Mouse (Mus musculus) cerebellum, postnatal 36 days (tissue): ENCODE results near the gene Arhgap23.

Source experiments
- DNase-seq, 2 experiments: peaks; one replicate each; pipeline ENCODE4 v3.0.0; 2021 to 2022; ENCODE audit warnings: mixed read lengths in 2 of 2

The Arhgap23 gene

DNA sequence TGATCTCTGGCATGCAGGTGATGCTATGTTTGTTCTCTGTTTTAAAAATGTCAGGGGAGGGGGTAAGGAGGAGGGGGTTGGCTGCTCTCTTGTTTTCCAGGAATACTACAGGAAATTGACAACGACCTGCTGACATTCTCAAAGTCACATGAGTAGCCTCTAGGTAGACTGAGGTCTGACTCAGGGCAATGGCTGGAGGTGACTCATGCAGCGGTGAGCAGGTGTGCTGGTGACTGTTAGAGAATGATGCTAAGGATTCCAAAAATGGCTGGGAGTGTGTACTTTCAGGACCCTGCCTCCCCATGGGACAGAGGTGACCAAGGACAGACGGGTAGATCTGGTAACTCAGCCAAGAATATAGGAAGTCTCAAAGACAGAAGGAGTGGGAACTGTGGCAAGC lies 92.9 kb downstream of the Arhgap23 start:
- DNase-seq, result no peak

DNA sequence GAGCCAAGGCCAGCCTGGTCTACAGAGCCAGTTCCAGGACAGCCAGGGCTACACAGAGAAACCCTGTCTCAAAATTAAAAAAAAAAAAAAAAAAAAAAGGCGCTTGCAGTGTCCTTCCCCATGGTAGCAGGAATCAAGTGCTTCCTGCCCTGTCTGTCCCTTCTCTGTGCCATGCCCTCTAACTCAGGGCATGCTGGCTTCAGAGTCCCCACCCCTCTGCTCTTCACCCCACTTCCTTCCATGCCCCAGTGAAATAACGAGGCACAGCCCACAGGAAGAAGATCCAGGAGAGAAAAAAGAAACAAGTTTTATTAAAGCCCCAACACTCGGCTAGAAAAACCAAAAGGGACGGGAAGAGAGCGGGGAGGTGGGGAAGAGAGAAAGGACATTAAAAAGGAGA lies 93.7 kb downstream of the Arhgap23 start:
- DNase-seq, result no peak

DNA sequence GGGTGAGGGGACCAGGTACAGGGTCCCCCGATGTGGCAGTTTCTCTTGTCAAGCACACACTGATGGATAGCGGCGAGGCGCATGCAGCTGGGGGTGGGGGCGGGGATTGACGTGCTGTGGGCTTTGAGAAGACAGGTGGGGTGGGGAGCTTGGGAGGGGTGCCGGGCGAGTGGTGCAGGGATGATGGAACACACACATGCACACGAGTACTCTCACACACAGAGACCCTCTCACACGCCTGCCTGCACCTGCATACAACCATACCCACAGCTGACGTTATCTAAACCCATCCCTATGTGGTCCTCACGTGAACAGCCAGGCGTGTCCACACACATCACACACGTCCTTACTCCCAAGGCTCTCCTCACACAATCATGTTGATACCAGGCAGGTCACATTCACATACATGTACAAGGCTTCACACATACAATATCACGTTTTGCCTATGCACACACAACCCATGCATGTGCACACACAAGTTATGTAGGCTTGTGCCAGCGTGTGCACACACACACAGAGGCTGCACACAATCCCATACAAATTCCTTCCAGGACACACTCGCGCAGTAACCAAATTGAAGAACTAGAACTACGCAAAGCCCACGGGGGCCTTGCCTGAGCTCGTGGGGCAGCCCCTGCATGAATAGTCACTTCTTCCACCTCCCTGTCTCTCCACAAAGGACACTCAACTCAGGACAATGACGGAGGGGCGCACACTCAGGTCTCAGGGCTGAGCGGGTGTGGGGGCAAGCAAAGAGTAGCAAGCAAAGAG lies 94.6 kb downstream of the Arhgap23 start:
- DNase-seq, result no peak

DNA sequence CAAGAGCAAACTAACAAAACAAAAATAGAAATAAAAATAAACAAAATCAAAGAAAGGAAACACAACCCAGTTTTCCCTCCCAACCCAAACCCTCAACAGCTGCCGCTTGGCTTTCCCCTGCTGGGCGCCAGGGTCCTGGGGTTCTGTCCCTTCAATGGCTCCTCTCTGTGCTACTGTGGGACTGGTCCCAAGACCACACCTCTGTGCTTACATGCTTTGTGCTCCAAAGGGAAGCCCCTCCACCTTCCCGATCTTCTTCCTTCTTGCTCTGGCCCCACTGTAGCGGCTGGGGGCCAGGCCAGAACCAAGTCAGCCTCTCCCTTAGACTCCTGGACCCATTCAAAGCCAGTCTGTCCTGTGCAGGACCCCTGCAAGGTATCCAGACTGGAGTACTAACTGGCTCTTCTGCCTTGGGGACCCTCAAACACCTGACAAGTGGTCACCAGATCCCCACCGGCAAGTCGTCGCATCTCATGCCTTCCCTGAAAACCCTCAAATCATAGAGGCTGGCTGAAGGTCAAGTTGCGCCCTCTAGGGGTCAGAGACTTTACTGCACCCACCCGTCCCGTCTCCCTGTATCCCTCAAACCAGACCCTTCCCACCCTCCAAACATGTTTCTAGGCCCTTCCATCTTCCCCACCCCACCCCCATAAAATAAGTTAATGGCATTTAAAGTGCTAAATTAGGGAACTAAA lies 95.8 kb downstream of the Arhgap23 start:
- peak; percentile 83 to 85 for DNase-seq

DNA sequence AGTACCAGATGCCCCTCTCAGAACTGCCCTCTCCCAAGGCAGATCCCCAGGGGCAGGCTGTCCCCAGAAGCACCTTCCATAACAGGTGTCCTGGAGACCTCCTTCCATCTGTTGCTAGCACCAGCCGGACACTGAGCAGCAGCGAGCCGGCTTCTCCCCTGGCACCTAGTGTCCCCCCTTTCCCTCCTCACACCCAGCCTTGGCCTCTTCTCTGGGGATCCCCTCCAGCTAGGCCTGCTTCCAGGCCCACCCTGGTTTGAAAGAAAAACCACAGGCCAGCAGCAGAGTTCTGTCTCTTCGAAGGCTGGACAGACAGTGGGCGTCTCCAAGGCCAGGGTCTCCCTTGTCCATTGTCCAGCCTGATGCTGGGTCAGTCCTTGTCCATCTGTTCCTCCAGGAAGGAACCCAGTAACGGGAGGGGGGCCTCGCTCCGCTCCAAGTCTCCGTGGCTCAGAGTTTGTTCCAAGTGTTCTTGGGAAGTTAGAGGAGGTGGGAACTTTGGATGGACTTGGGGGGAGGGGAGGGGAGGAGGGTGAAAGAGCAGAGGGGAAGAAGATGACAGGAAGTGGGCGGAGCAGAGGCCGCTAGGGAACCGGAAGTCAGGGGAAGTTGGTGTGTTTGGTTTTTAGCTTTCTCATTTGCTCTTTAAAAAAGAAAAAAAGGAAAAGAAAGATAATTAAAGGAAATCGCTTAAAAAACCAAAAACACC lies 96.5 kb downstream of the Arhgap23 start:
- no peak for DNase-seq

DNA sequence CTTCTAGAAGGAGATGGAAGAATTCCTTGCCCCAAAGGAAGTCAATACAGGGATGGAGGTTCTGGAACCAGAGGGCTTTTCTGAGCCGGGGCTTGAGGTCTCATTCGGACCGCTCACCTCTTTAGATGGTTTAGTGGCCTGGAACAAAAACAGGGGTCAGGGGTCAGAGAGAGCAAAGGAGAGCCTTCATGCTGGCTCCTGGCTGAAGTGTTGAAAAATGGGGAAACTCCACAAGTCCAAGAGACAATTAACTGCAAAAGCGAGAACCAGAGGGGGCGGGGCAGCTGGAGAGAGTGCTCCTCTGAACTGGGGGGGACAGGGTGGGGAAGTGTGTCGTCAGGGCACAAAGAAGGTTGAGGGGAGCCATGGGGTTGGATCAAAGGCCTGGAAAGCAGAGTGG lies 97.2 kb downstream of the Arhgap23 start:
- DNase-seq, result no peak

DNA sequence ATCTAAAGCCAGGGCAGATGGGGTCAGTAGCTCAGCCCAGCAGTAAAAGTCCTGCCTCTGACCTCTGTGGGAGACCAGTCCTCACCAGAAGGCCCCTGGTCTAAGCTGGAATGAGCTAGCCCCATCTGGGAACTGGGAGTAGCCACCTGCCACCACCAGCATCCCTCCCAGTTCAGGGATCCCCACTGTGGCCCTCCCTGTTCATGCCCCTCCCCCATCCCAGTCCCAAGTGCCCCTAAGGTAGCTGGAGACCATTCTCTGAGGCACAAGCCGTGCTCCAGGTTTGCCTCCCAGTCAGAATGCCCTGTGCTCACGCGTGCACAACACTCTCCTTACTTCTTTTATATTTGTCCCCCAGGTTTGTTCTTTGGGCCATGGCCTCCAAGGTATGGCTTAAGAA lies 97.7 kb downstream of the Arhgap23 start:
- no peak for DNase-seq

DNA sequence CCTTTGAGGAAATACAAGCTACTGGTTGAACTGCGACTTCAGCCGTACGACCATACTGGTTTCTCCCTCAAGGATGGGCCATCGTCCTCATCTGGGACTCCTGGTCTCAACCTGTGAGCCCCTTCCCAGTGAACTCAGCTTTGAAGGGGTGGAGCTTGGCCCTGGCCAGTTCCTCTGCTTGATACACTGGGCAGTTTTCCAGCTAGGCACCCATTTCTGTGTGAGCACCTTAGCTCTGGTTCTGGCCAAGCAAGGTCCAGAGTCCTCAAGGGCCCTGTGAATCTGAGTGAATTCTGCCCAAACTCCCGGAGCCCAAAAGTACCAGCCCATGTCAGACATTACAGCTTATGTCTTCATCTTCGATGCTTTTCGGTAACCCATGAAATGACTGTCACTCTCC lies 105.2 kb downstream of the Arhgap23 start:
- no peak for DNase-seq

DNA sequence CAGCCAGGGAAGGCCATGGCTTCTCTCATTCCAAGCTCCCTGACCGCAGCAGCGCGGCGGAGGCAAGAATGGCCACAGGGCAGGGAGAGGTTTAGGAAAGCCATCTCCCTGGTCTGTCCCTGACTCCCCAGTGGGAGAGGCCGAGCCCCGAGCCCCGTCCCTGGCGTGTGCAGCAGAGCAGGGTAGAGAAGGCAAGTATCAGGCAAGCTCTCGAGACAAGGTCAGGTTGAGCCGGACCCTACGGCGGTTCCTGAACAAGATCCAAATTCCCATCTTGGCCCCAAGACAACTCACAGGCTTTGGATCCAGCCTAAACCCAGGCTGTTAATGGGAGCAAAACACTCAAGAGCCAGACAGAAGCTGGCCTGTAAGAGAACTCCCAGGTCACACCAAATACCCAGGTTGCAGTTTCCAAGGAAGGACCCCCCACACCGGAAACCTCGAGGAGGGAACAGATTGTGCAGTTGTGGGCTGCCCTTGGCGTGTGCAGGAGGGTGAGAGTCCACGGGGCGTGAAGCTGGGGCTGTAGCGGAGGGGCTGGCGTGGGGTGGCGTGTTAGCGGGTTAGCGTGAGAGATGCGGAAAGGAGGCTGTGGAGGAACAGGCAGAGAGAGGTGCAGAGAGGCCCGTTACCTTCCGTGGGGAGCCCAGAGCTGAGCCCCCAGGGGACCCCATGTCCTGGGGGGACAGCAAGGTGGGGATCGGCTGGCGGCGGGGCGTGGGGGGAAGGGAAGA lies 106.6 kb downstream of the Arhgap23 start:
- DNase-seq, result no peak

DNA sequence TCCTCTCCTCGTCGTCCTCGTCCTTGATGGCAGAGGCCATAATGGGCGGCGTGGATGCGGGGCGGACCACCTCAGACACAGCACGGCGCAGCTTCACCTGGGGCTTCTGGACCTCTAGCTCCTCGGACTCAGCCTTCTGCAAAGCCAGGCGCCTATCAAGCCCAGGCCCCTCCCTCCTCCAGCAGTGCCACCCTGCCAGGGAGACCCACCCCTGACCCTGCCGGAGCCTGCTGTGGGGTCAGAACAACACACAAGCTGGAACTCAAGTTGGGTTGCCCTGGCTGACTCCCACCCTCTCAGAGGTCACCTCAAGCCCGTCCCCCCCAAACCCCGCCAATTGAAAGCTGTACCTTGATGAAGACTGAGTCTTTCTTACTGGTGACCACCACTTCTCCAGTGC lies 107.8 kb downstream of the Arhgap23 start:
- no peak for DNase-seq

DNA sequence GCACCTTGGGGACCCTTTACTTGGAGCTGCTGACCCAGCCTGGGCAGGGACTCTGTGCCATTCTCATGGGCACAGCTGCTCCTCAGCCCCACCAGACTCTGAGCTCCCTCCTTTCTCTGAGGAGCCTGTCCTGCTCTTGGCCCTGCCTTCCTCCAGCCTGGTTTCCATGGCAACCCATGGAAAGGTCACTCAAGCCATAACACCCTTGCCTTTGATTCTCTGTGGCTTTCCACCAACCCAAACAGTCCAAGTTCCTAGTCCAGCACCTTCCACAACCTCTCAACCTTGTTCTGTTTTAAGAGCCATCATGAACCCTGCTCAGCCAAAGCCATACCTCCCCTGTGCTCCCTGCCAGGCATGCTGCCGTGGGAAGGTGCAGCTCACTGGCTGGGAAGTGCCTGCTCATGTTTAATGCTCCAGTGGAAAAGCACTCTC lies 108.5 kb downstream of the Arhgap23 start:
- DNase-seq, result peak in 1 of 2 experiments; percentile 58

DNA sequence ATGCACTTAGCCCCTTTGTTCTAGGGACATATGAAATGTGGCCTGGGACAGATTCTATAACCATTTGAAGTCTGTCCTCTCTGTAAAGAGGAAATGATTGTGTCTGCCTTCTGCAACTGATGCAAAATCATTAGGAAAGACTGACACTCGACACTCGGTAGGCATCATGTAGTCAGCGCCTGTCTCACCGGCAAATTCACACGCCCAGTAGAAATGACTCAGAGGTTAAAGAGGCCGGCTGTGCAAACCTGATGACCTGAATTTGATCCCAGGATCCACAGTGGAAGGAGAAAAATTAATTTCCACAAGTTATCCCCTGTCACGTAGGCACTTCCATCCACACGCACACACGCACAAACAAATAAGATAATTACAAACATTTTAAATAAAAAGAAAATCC lies 109.0 kb downstream of the Arhgap23 start:
- DNase-seq, result no peak

DNA sequence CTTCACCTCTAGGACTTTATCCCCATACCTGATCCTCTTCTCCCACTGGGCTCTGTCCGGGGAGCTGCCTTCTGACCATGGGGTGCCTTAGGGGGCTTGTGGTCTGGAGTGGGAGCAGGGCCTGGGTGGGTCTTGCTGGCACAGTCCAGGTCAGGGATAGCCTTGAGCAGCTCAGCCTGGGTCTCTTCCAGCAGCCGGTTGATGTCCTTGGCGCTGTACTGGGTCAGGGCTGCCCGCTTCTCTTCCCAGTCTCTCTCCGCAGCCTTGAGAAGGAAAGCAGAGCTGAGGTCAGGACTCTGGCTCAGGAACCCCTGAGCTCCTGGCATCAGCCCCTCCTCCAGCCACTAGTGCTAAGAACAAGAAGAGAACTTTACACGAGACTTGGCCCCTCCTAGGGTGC lies 110.0 kb downstream of the Arhgap23 start:
- no peak for DNase-seq

DNA sequence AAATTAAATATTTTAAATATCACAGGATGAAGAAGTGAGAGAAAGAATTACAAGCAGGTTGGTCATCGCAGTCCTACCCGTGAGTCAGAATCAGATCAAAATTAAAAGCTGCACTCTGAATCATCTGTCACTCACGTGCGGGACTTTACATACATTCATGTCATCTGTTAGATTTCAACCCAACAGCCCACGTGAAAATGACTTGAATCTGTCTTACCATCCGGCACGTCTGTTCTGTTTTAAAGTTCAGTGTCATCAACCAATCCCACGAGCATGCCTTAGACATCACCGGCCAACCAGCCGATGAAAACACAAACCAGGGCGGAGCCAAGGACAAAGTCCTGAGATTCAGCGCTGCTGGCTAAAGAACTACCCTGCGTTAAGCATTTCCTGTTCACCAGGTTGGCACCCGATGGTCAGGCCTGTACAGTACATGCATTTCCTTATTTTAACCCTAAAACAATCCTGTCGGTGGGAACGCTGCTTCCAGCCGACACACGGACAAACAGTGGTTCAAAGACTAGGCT lies 113.0 kb downstream of the Arhgap23 start:
- no peak for DNase-seq

DNA sequence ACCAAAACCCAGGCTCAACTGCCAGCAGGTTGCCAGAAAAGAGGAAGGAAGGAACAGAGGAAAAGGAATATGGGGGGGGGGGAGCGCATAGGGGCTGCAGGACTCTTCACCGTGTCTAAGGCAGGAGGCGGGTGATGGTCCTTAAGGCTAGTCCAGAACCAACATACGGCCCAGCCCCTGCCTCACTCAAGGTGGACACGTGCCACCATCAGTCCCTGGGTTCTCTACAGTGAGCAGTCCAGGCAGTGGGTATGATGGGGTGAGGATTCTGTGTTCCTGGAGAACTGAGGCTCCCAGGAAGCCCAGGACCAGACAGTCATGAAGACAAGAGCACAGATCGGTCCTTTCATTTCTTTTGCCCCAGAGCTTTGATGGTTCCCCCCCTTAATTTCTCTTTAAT lies 114.7 kb downstream of the Arhgap23 start:
- DNase-seq, result no peak

DNA sequence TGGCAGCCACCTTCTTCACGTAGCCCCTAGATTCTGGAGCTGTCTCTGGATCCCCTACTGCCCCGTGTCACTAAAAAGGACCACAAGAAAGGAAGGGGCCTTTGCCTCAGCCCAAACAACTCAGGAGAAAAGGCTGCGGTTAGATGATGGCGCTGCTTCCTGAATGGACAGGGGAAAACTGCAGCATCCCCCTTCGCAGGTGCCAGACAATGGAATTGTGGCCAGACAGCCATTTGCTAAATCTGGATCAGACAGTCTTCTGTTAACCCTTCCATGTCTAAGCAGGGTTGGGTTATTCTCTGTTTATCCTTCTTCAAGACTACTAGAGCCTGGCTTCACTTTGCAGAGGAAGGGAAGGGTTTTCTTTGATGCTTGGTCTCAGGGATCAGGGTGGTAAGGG lies 115.6 kb downstream of the Arhgap23 start:
- DNase-seq, result peak in 1 of 2 experiments; percentile 48

DNA sequence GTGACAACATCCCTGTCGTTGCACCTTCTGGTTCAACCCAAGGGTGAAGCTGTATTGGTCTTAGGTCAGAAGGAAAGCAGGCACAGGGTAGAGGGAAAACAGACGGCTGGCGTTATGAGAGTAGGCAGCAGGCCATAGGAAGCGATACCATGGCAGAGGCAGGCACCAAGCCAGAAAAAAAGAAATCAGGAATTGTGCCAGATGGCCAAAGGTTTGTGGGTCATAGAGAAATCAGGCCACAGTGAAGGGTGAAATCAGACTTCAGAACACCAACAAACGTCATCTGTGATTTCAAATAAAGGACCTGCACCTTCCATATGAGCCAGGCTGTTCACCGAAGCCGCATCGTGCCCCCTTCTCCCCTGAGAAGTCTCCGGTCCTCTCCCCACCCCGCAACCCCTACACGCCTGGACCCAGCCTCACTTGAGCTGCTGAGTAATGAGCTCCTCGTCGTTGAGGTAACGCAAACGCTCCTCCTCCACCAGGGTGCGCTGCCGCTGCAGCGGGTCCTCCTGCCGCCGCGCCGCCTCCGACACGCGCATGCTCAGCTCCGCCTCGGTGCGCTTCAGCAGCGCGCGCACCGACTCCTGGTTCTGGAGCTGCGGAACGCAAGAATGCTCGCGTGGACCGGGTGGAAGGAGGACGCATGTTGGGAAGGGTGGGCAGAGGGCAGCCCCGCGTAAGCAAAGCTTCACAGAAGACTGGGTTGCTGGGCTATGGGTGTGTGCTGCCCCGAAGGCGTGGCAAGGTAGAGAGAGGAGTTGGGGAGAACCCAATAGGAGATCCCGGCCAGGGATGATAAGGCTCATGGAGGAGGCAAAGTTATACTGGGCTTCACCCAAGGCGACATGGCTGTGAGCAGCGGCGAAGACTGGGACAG lies 116.3 kb downstream of the Arhgap23 start:
- DNase-seq, result peak; percentile 96 to 97

DNA sequence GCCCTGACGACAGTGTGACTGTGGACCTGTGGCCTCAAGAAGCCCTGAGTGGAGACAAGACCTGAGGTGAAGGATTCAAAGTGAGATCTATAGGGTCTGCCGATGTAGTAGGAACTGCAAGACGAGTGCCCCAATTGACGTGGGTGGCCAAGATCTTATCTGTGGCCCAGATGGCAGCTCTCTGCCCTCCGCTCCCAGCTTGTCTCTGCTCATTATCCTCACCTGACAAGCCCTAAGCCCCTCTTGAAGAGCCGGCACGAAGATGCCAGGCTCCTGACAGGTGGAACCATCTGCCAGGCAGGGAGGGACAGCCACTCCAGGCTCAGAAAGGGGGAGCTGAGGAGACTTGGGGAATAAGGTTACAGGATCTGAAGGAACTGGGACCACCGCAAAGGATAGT lies 117.0 kb downstream of the Arhgap23 start:
- DNase-seq, result peak; percentile 54 to 56

DNA sequence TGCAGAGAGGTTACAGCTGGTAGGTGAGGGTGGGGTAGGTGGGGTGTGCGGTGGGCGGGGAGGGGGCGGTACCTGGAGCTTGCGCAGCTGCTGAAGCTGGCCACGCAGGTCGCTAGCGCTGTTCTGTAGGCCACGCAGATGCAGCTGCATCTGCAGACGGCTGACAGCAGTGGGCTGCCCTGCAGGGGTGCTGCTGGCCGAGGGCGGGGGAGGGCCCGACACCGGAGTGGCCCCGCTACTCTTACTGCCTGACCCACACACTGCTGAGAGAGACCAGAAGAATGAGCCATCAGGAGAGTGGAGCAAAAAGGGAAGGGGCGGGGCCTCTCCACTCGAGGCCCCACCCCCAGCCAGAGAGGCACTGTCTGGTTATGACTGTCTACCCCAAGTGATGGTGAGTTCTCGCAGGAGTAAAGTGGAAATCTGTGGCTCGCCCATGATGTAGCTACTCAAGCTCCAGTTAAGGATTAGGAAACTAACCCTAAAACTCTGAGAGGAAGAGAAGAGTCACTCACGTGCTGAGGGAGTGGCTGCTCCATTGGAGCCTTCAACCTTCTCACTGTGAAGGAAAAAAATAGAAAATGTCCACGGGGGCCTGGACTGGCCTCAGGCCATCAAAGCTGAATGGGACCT lies 117.7 kb downstream of the Arhgap23 start:
- DNase-seq, result peak; percentile 63 to 65

DNA sequence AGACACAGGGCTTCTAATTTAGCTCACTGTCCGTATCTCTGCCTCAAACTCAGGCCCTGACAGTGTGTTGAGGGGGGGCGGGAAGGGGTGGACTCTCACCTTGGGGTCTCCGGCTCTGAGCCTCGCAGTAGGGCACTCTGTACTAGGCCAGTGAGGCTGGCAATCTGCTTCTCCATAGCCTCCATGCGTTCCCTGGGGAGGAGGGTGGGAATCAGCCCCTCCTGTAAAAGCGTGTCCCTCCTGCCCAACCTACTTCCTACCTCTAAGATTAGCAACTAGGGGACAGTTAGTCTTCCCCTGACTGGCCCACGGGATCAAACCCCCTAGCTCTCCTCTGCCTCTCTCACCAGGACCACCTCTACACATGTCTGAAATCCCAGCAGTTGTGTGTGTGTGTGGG lies 118.3 kb downstream of the Arhgap23 start:
- no peak for DNase-seq
